Comparison of ENCODE assay signal across 9 mouse cellular contexts in the genomic region with DNA sequence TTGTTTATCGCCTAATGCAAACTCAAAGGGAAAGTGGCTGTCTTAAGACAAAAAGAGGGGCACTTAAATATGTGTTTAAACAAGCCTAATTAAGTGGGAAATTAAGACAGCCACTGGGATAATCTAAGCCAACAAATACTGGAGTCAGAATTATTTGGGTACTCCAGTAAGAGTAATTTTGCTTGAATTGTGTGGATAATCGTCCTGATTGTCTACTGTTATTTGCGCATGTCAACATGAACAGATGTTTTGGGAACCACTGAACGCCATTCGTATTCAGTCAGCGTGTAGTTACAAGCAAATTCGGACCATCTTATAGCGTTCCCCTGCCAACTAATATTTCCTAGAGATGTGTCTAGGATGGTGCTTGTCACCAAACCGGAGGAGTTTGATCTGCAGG.
"Had no signal": no experiment of that assay in that cellular context is flagged by ENCODE, and none has a peak within 500 bp of the region (broad histone marks: within the 10 kb centered on the region; RNA-seq: fewer than 3 reads in every experiment).

No protein-coding gene starts in this region.

- H3K27ac ChIP-seq: limb, embryonic 10.5 days; liver, embryonic 15.5 days; midbrain, embryonic 13.5 days had no signal

- H3K9me3 ChIP-seq: limb, embryonic 10.5 days; liver, embryonic 15.5 days; midbrain, embryonic 13.5 days had no signal

- H3K4me2 ChIP-seq: liver, embryonic 11.5 days; liver, embryonic 15.5 days; midbrain, embryonic 13.5 days had no signal

- H3K4me3 ChIP-seq: limb, embryonic 10.5 days; liver, embryonic 15.5 days; midbrain, embryonic 13.5 days had no signal

- DNase-seq: kidney, adult 18-20 months; kidney, postnatal 10 days; kidney, postnatal 4 days; lung, adult 2 months; lung, postnatal 36 days had no signal

- H3K27me3 ChIP-seq: liver, embryonic 15.5 days; midbrain, embryonic 13.5 days had no signal

- ATAC-seq: midbrain, embryonic 13.5 days had no signal

- H3K9ac ChIP-seq: liver, embryonic 15.5 days; midbrain, embryonic 13.5 days had no signal
